Mouse (Mus musculus): Measurements from ENCODE around the gene Pced1a. TPM values are rescaled to one million over a fixed set of nuclear protein-coding genes. Genes with fewer than 3 reads are reported as not detected.

Pced1a gene
- total RNA-seq, 2 experiments from 2014 or later = 4.7 to 5.5 TPM

- intact Hi-C loops (cut with DNase I) = no loop called here
- no peak for DNase-seq
Observed at GRCm38 (mm10) chr2:130439840-130440480, 15.5 kb upstream of the Pced1a start.

GRCm38 (mm10) chr2:130438861-130439260, 14.4 kb upstream of the Pced1a start:
- intact Hi-C loops (cut with DNase I) = no loop called here
- peak in 1 of 2 experiments; percentile 15 for DNase-seq

- no peak for DNase-seq
- intact Hi-C loops (cut with DNase I) = no loop called here
Observed at GRCm38 (mm10) chr2:130436769-130437168, 12.3 kb upstream of the Pced1a start.

GRCm38 (mm10) chr2:130433152-130433551, 8.7 kb upstream of the Pced1a start:
- DNase-seq = peak in 1 of 2 experiments; percentile 64
- intact Hi-C loops (cut with DNase I) = loop anchor here (5.0 kb wide), 1 partner anchor 89 kb away; no protein-coding TSS in a partner anchor

- intact Hi-C loops (cut with DNase I) = loop anchor here (5.0 kb wide), 1 partner anchor 90 kb away; no protein-coding TSS in a partner anchor
- no peak for DNase-seq
Observed at GRCm38 (mm10) chr2:130432157-130432556, 7.7 kb upstream of the Pced1a start.

GRCm38 (mm10) chr2:130430484-130430883, 6.0 kb upstream of the Pced1a start:
- intact Hi-C loops (cut with DNase I) = loop anchor here (5.0 kb wide), 1 partner anchor 92 kb away; no protein-coding TSS in a partner anchor
- DNase-seq = no peak

GRCm38 (mm10) chr2:130429851-130430250, 5.3 kb upstream of the Pced1a start:
- intact Hi-C loops (cut with DNase I) = loop anchor here (5.0 kb wide), 1 partner anchor 92 kb away; no protein-coding TSS in a partner anchor
- no peak for DNase-seq

GRCm38 (mm10) chr2:130425112-130425511, 611 bp upstream of the Pced1a start:
- DNase-seq = no peak
- intact Hi-C loops (cut with DNase I) = no loop called here

- intact Hi-C loops (cut with DNase I) = no loop called here
- peak; percentile 82 to 83 for DNase-seq
Observed at GRCm38 (mm10) chr2:130423397-130424125, 940 bp downstream of the Pced1a start.

- intact Hi-C loops (cut with DNase I) = no loop called here
- DNase-seq = no peak
Observed at GRCm38 (mm10) chr2:130421781-130422620, 2.5 kb downstream of the Pced1a start.

- intact Hi-C loops (cut with DNase I) = no loop called here
- DNase-seq = no peak
Observed at GRCm38 (mm10) chr2:130414094-130414856, 10.2 kb downstream of the Pced1a start.

- DNase-seq = no peak
- intact Hi-C loops (cut with DNase I) = no loop called here
Observed at GRCm38 (mm10) chr2:130412775-130413174, 11.7 kb downstream of the Pced1a start.

GRCm38 (mm10) chr2:130411558-130412495, 12.7 kb downstream of the Pced1a start:
- intact Hi-C loops (cut with DNase I) = loop anchor here (1.0 kb wide), 1 partner anchor 121 kb away; no protein-coding TSS in a partner anchor
- peak; percentile 89 to 92 for DNase-seq

GRCm38 (mm10) chr2:130408194-130408593, 16.3 kb downstream of the Pced1a start:
- DNase-seq = no peak
- intact Hi-C loops (cut with DNase I) = no loop called here

GRCm38 (mm10) chr2:130406178-130406577, 18.3 kb downstream of the Pced1a start, which contains the start of gene Tmem239:
Tmem239 (plus strand) TSS chr2:130406478.
- intact Hi-C loops (cut with DNase I) = no loop called here
- no peak for DNase-seq

GRCm38 (mm10) chr2:130404939-130405338, 19.6 kb downstream of the Pced1a start, which contains the start of the genes Gm28372 and 1700020A23Rik:
Gm28372 (plus strand) TSS chr2:130405239.
1700020A23Rik (plus strand) TSS chr2:130405259.
- no peak for DNase-seq
- intact Hi-C loops (cut with DNase I) = no loop called here

GRCm38 (mm10) chr2:130401891-130402290, 22.6 kb downstream of the Pced1a start:
- DNase-seq = no peak
- intact Hi-C loops (cut with DNase I) = no loop called here

- intact Hi-C loops (cut with DNase I) = no loop called here
- no peak for DNase-seq
Observed at GRCm38 (mm10) chr2:130400046-130400445, 24.5 kb downstream of the Pced1a start.

- intact Hi-C loops (cut with DNase I) = no loop called here
- DNase-seq = peak; percentile 52 to 62
Observed at GRCm38 (mm10) chr2:130398091-130398490, 26.4 kb downstream of the Pced1a start.
